Mouse (Mus musculus) CH12.LX (cell line): ENCODE results near the gene Fam133b. TPM values are rescaled to one million over a fixed set of nuclear protein-coding genes. Genes with fewer than 3 reads are reported as not detected.

ENCODE experiments used
- DNase-seq: peaks from one replicate; pipeline ENCODE4 v3.0.0-alpha.2; 2013; ENCODE audit errors: extremely low read depth
- H3K27ac ChIP-seq: 2 replicates; pipeline ENCODE4 v1.5.1; 2012; ENCODE audit warnings: low read depth, mild to moderate bottlenecking, control low read depth, moderate library complexity; ENCODE audit not compliant: insufficient read depth
- H3K27me3 ChIP-seq: replicated peaks from 2 replicates; pipeline ENCODE3; 2012; ENCODE audit warnings: inconsistent platforms
- H3K36me3 ChIP-seq, 2 experiments: replicated peaks in 1 of 2; 2 replicates each; pipeline versions ENCODE3 to v1.6.1; 2012; ENCODE audit warnings: inconsistent platforms in 1 of 2, low read length in 1 of 2, mild to moderate bottlenecking in 1 of 2, mixed read lengths in 1 of 2, moderate library complexity in 1 of 2; ENCODE audit not compliant: control insufficient read depth in 1 of 2, insufficient read depth in 1 of 2
- H3K4me1 ChIP-seq, 2 experiments: 2 replicates each; pipeline ENCODE4 v1.6.1; 2012; ENCODE audit warnings: inconsistent platforms in 1 of 2, moderate library complexity in 1 of 2; ENCODE audit not compliant: insufficient read depth in 2 of 2, control insufficient read depth in 1 of 2
- H3K4me2 ChIP-seq: 2 replicates; pipeline ENCODE4 v1.6.1; 2012; ENCODE audit warnings: low read depth, mild to moderate bottlenecking, control low read depth; ENCODE audit not compliant: poor library complexity, insufficient read depth, severe bottlenecking
- H3K4me3 ChIP-seq, 3 experiments: fragments of 150-350 bp in 1 of 3; sonication (generic) in 1 of 3; replicated peaks in 1 of 3; 2 replicates each; pipeline versions ENCODE3 to v1.5.1; 2011 to 2012; ENCODE audit warnings: low read depth in 2 of 3, low read length in 2 of 3, mild to moderate bottlenecking in 2 of 3, moderate library complexity in 2 of 3, control low read depth in 1 of 3, improper control_type of control experiment in 1 of 3, inconsistent platforms in 1 of 3, mixed read lengths in 1 of 3; ENCODE audit not compliant: poor library complexity in 1 of 3
- H3K79me2 ChIP-seq: replicated peaks from 2 replicates; pipeline ENCODE4 v1.6.1; 2012; ENCODE audit warnings: mild to moderate bottlenecking, moderate library complexity; ENCODE audit not compliant: control insufficient read depth, poor library complexity, insufficient read depth, severe bottlenecking; ENCODE audit errors: extremely low read depth
- H3K9ac ChIP-seq: 2 replicates; pipeline ENCODE4 v1.6.1; 2012; ENCODE audit warnings: low read depth, mild to moderate bottlenecking, control low read depth, moderate library complexity; ENCODE audit not compliant: insufficient read depth
- H3K9me3 ChIP-seq: replicated peaks from 2 replicates; pipeline ENCODE3; 2012; ENCODE audit warnings: low read length, inconsistent platforms, mixed read lengths
- BHLHE40 ChIP-seq: IDR thresholded peaks from 2 replicates; pipeline ENCODE4 v1.6.1; 2011; ENCODE audit warnings: mild to moderate bottlenecking, low read depth, low read length, improper control_type of control experiment
- CTCF ChIP-seq, 2 experiments: IDR thresholded peaks in 1 of 2; conservative IDR thresholded peaks in 1 of 2; 2 replicates each; pipeline ENCODE4 v1.5.1; 2011 to 2012; ENCODE audit warnings: low read depth in 2 of 2, low read length in 2 of 2, improper control_type of control experiment in 1 of 2, inconsistent platforms in 1 of 2, mild to moderate bottlenecking in 1 of 2, moderate library complexity in 1 of 2
- E2F4 ChIP-seq: IDR thresholded peaks from 2 replicates; pipeline ENCODE4 v1.6.1; 2011; ENCODE audit warnings: low read depth, low read length, improper control_type of control experiment; ENCODE audit not compliant: insufficient replicate concordance
- ETS1 ChIP-seq: conservative IDR thresholded peaks from 2 replicates; pipeline ENCODE4 v1.6.1; 2012; ENCODE audit warnings: low read depth, mild to moderate bottlenecking, inconsistent platforms, low read length, improper control_type of control experiment, moderate library complexity
- GABPA ChIP-seq: IDR thresholded peaks from 2 replicates; pipeline ENCODE4 v1.6.1; 2012; ENCODE audit warnings: low read depth, low read length, improper control_type of control experiment, inconsistent platforms; ENCODE audit not compliant: insufficient replicate concordance
- HCFC1 ChIP-seq: IDR thresholded peaks from 2 replicates; pipeline ENCODE4 v1.6.1; 2012; ENCODE audit warnings: low read depth, mild to moderate bottlenecking, inconsistent platforms, low read length, improper control_type of control experiment
- IRF4 ChIP-seq: IDR thresholded peaks from 2 replicates; pipeline ENCODE4 v1.6.1; 2014; ENCODE audit warnings: low read depth, mild to moderate bottlenecking, inconsistent platforms, low read length, improper control_type of control experiment
- MAZ ChIP-seq: IDR thresholded peaks from 2 replicates; pipeline ENCODE4 v1.6.1; 2012; ENCODE audit warnings: low read depth, mild to moderate bottlenecking, inconsistent platforms, low read length, improper control_type of control experiment, moderate library complexity
- MEF2A ChIP-seq: IDR thresholded peaks from 2 replicates; pipeline ENCODE4 v1.6.1; 2014; ENCODE audit warnings: low read depth, mild to moderate bottlenecking, inconsistent platforms, low read length, improper control_type of control experiment, borderline replicate concordance
- RAD21 ChIP-seq: IDR thresholded peaks from 2 replicates; pipeline ENCODE4 v1.6.1; 2011; ENCODE audit warnings: low read depth, mild to moderate bottlenecking, low read length, improper control_type of control experiment, moderate library complexity
- RCOR1 ChIP-seq: conservative IDR thresholded peaks from 2 replicates; pipeline ENCODE4 v1.6.1; 2012; ENCODE audit warnings: low read depth, mild to moderate bottlenecking, inconsistent platforms, low read length, improper control_type of control experiment
- SIN3A ChIP-seq: IDR thresholded peaks from 2 replicates; pipeline ENCODE4 v1.6.1; 2012; ENCODE audit warnings: low read length, improper control_type of control experiment, inconsistent platforms
- TCF12 ChIP-seq: IDR thresholded peaks from 2 replicates; pipeline ENCODE4 v1.6.1; 2014; ENCODE audit warnings: low read depth, mild to moderate bottlenecking, inconsistent platforms, low read length, improper control_type of control experiment
- USF2 ChIP-seq: conservative IDR thresholded peaks from 2 replicates; pipeline ENCODE4 v1.6.1; 2011; ENCODE audit warnings: low read depth, low read length, improper control_type of control experiment
- ZKSCAN1 ChIP-seq: IDR thresholded peaks from 2 replicates; pipeline ENCODE4 v1.6.1; 2012; ENCODE audit warnings: low read depth, inconsistent platforms, low read length, improper control_type of control experiment, borderline replicate concordance
- ZMIZ1 ChIP-seq: IDR thresholded peaks from 2 replicates; pipeline ENCODE4 v1.6.1; 2012; ENCODE audit warnings: low read depth, mild to moderate bottlenecking, inconsistent platforms, low read length, improper control_type of control experiment
- dilution Hi-C: fragments of 300-500 bp; cut with MboI; formaldehyde crosslinking; loops from 2 replicates; pipeline ENCODE4 v1.14.3; 2020; ENCODE audit warnings: low sequenced_read_pairs; ENCODE audit not compliant: extremely low pct_unique_long_range_greater_than_20kb, extremely low pct_ligation_motif_present
- in situ Hi-C: fragments of 300-500 bp; cut with MboI; formaldehyde crosslinking; loops from 3 replicates; pipeline ENCODE4 v1.14.3; 2019; ENCODE audit warnings: low sequenced_read_pairs, low pct_ligation_motif_present, low pct_unique_long_range_greater_than_20kb, mixed read lengths
- polyA plus RNA-seq: library from polyadenylated mRNA; unstranded; fragments of >175 nt; gene quantifications from 2 replicates; pipeline ENCODE4 v1.2.1, GENCODE M21; 2012; ENCODE audit warnings: low read depth; ENCODE audit not compliant: insufficient read length
- total RNA-seq, 2 experiments: library from RNA; depleted of rRNA; stranded (reverse); fragments of 300-350 nt in 1 of 2; fragments of >200 nt in 1 of 2; gene quantifications; 2 replicates each; pipeline ENCODE4 v1.2.3; 2012 to 2014

Fam133b gene
- total and polyA plus RNA-seq, 3 experiments, result 23.2 to 66.1 (median 55.9) TPM

DNA sequence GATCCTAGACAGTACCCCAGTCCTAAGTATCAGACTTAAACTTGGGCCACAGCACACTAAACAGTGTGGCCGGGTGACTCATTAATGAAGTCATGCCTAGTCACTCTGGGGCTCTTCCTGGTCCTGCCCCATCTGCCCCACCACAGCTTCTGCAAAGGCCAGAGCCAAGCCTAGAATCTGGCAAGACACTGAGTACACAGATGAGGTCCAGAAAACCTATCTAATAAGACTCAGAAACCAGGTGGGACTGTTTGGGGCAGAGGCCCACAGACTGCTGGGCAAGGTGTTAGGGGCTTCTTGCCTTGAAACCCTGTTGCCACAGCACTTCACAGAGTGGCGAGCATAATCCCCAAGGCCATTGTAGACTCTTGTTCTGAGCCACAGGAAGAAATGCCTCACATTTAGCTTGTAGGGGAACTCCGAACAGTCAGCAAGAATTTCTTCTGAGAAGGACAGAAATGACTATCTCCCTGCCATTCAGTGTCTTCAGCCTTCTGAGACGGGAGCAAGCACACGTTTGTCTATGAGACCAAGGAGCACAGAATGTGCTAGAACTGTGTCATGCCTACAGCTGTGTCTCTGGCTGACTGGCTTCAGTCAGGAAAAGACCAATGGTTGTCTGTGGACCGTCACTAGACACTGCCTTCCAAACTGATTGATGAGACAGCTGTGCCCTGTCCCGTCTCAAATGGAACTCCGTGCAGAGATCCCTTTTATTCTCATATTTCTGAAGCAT, 49.0 kb upstream of the Fam133b start (continued):
- TF ChIP-seq HCFC1, result peak; percentile 33; the same call in 1 of the 2 replicates
- TF ChIP-seq E2F4, result no peak
- TF ChIP-seq GABPA, result no peak
- TF ChIP-seq ZKSCAN1, result no peak
- peak; percentile 95 for TF ChIP-seq IRF4
- 0 out of 2 replicates have a peak, but pooled peaks have one; percentile 58 for TF ChIP-seq MAZ
- TF ChIP-seq ETS1, result peak; percentile 96
- peak; percentile 89; the same call in 1 of the 2 replicates for TF ChIP-seq MEF2A
- TF ChIP-seq RAD21, result no peak

GRCm38 (mm10) chr5:3497505-3497925, 46.1 kb upstream of the Fam133b start:
- in situ Hi-C loops, result loop anchor here (10.0 kb wide), 1 partner anchor 153 kb away; the partner anchor contains the start of gene Cdk6
- dilution Hi-C loops, result no loop called here
- Histone ChIP-seq H3K27ac (peak overlapping the region; percentile 47), H3K4me3 (no peak overlapping the region), H3K9ac (no peak overlapping the region), H3K4me2 (no peak overlapping the region), H3K79me2 (peaks cover 57% of the 10 kb centered on the region), H3K4me1 (peaks cover 34 to 96% of the 10 kb centered on the region in 2 experiments), H3K9me3 (no peaks in the 10 kb centered on the region), H3K27me3 (no peaks in the 10 kb centered on the region), H3K36me3 (peaks cover 4 to 29% of the 10 kb centered on the region in 2 experiments)
- TF ChIP-seq RAD21, result no peak
- no peak for TF ChIP-seq TCF12
- no peak for TF ChIP-seq RCOR1
- TF ChIP-seq ZMIZ1, result no peak
- TF ChIP-seq MAZ, result no peak
- peak; percentile 64 for TF ChIP-seq BHLHE40
- TF ChIP-seq HCFC1, result no peak
- no peak for TF ChIP-seq CTCF (conservative IDR thresholded peaks at IDR 0.05 in 1 of 2, IDR thresholded peaks at IDR 0.05 in 1 of 2; ENCODE audit: low read depth in 2 of 2, low read length in 2 of 2)
- no peak for DNase-seq

DNA sequence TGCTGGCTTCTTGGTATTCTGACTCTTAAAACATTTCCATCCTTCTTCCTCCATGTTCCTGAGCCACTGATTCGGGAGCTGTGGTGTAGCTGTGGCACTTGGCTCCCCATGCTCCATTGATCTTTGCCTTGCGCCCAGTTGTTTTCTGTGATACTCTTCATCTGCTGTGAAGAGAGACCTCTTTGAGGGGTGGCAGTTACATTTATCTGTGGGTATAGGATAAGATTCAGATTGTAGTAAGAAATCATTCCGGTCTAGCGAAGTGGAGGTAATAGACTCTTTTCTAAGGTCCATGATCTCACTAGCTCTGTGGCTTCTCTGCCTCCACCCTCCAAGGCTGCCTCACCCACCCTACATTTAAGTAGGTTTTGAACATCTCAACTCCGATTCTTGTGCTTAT, 43.3 kb upstream of the Fam133b start:
- Histone ChIP-seq H3K36me3 (peaks cover 4 to 30% of the 10 kb centered on the region in 2 experiments), H3K27ac (peak overlapping the region; percentile 70), H3K4me1 (peaks cover 45 to 97% of the 10 kb centered on the region in 2 experiments), H3K4me3 (no peak overlapping the region), H3K4me2 (no peak overlapping the region)
- in situ Hi-C loops (no loop called here), dilution Hi-C loops (no loop called here)
- TF ChIP-seq TCF12 (no peak), SIN3A (no peak), USF2 (no peak)
- TF ChIP-seq, all 38 proteins: peak for 0
- no peaks in the 10 kb centered on the region for H3K27me3 ChIP-seq
- H3K79me2 ChIP-seq, result peaks cover 78% of the 10 kb centered on the region
- no peak for DNase-seq
- H3K9me3 ChIP-seq, result no peaks in the 10 kb centered on the region
- peak overlapping the region; percentile 18; the same call in 1 of the 2 replicates for H3K9ac ChIP-seq
